Mouse (Mus musculus): ENCODE measurements at regions not wholly inside any gene's neighbourhood (a gene's known extent, or its start where the extent isn't known, plus 50 kb on each side); places are given as distances from the start of the nearest gene placed in this dataset.

GRCm38 (mm10) chr1:81897241-81897640, 335.7 kb upstream of the Gm9747 start:
- Histone ChIP-seq H3K9ac (replicated peaks; ENCODE audit: low read depth, low read length) (no peak overlapping the region), H3K9me3 (ENCODE audit: control insufficient read depth, low read depth, low read length) (no peaks in the 10 kb centered on the region), H3K36me3 (ENCODE audit: control insufficient read depth, insufficient read depth, low read length) (no peaks in the 10 kb centered on the region), H3K4me3 (ENCODE audit: low read depth, low read length) (no peak overlapping the region), H3K4me2 (replicated peaks; ENCODE audit: low read depth, low read length) (no peak overlapping the region), H3K4me1 (ENCODE audit: control insufficient read depth, insufficient read depth, low read length) (no peaks in the 10 kb centered on the region), H3K27ac (ENCODE audit: low read length) (no peak overlapping the region), H3K27me3 (ENCODE audit: control insufficient read depth, insufficient read depth, low read length) (no peaks in the 10 kb centered on the region)
- WGBS, result 81% methylated on average over 3 of the region's 3 CpGs
- ATAC-seq (ENCODE audit: insufficient number of reproducible peaks, insufficient read depth, low FRiP score, low read depth), result no peak

GRCm38 (mm10) chr1:81900843-81901242, 332.1 kb upstream of the Gm9747 start:
- H3K4me2 ChIP-seq (replicated peaks; ENCODE audit: low read depth, low read length), result no peak overlapping the region
- no peak overlapping the region for H3K4me3 ChIP-seq (ENCODE audit: low read depth, low read length)
- WGBS, result 67% methylated on average over 7 of the region's 7 CpGs
- H3K36me3 ChIP-seq (ENCODE audit: control insufficient read depth, insufficient read depth, low read length), result no peaks in the 10 kb centered on the region
- H3K27ac ChIP-seq (ENCODE audit: low read length), result no peak overlapping the region
- no peak overlapping the region for H3K9ac ChIP-seq (replicated peaks; ENCODE audit: low read depth, low read length)
- no peaks in the 10 kb centered on the region for H3K4me1 ChIP-seq (ENCODE audit: control insufficient read depth, insufficient read depth, low read length)
- ATAC-seq (ENCODE audit: insufficient number of reproducible peaks, insufficient read depth, low FRiP score, low read depth), result no peak
- H3K27me3 ChIP-seq (ENCODE audit: control insufficient read depth, insufficient read depth, low read length), result no peaks in the 10 kb centered on the region
- H3K9me3 ChIP-seq (ENCODE audit: control insufficient read depth, low read depth, low read length), result no peaks in the 10 kb centered on the region

GRCm38 (mm10) chr1:81904056-81904455, 328.9 kb upstream of the Gm9747 start:
- WGBS, result 45% methylated on average over 3 of the region's 3 CpGs
- ATAC-seq (ENCODE audit: insufficient number of reproducible peaks, insufficient read depth, low FRiP score, low read depth), result peak; percentile 61; the same call in 1 of the 2 replicates

GRCm38 (mm10) chr1:81912607-81913006, 320.3 kb upstream of the Gm9747 start:
- ATAC-seq (ENCODE audit: insufficient number of reproducible peaks, insufficient read depth, low FRiP score, low read depth), result no peak
- no peak overlapping the region for H3K27ac ChIP-seq (ENCODE audit: low read length)
- no peak overlapping the region for H3K4me3 ChIP-seq (ENCODE audit: low read depth, low read length)

More at GRCm38 (mm10) chr1:81904056-81904455, 328.9 kb upstream of the Gm9747 start:
- H3K36me3 ChIP-seq (ENCODE audit: control insufficient read depth, insufficient read depth, low read length), result no peaks in the 10 kb centered on the region
- no peak overlapping the region for H3K27ac ChIP-seq (ENCODE audit: low read length)
- H3K4me3 ChIP-seq (ENCODE audit: low read depth, low read length), result no peak overlapping the region
- H3K4me1 ChIP-seq (ENCODE audit: control insufficient read depth, insufficient read depth, low read length), result no peaks in the 10 kb centered on the region
- H3K9ac ChIP-seq (replicated peaks; ENCODE audit: low read depth, low read length), result no peak overlapping the region
- H3K27me3 ChIP-seq (ENCODE audit: control insufficient read depth, insufficient read depth, low read length), result no peaks in the 10 kb centered on the region
- no peak overlapping the region for H3K4me2 ChIP-seq (replicated peaks; ENCODE audit: low read depth, low read length)
- no peaks in the 10 kb centered on the region for H3K9me3 ChIP-seq (ENCODE audit: control insufficient read depth, low read depth, low read length)

GRCm38 (mm10) chr1:81913561-81913964, 319.3 kb upstream of the Gm9747 start:
- Histone ChIP-seq H3K27me3 (ENCODE audit: control insufficient read depth, insufficient read depth, low read length) (no peaks in the 10 kb centered on the region), H3K9me3 (ENCODE audit: control insufficient read depth, low read depth, low read length) (no peaks in the 10 kb centered on the region), H3K4me1 (ENCODE audit: control insufficient read depth, insufficient read depth, low read length) (no peaks in the 10 kb centered on the region), H3K4me3 (ENCODE audit: low read depth, low read length) (no peak overlapping the region), H3K27ac (ENCODE audit: low read length) (no peak overlapping the region), H3K36me3 (ENCODE audit: control insufficient read depth, insufficient read depth, low read length) (no peaks in the 10 kb centered on the region), H3K4me2 (replicated peaks; ENCODE audit: low read depth, low read length) (no peak overlapping the region), H3K9ac (replicated peaks; ENCODE audit: low read depth, low read length) (no peak overlapping the region)
- WGBS, result 62% methylated on average over 4 of the region's 4 CpGs
- ATAC-seq (ENCODE audit: insufficient number of reproducible peaks, insufficient read depth, low FRiP score, low read depth), result no peak

More at GRCm38 (mm10) chr1:81912607-81913006, 320.3 kb upstream of the Gm9747 start:
- H3K27me3 ChIP-seq (ENCODE audit: control insufficient read depth, insufficient read depth, low read length), result no peaks in the 10 kb centered on the region
- H3K9me3 ChIP-seq (ENCODE audit: control insufficient read depth, low read depth, low read length), result no peaks in the 10 kb centered on the region
- H3K36me3 ChIP-seq (ENCODE audit: control insufficient read depth, insufficient read depth, low read length), result no peaks in the 10 kb centered on the region
- no peak overlapping the region for H3K4me2 ChIP-seq (replicated peaks; ENCODE audit: low read depth, low read length)
- H3K4me1 ChIP-seq (ENCODE audit: control insufficient read depth, insufficient read depth, low read length), result no peaks in the 10 kb centered on the region
- no peak overlapping the region for H3K9ac ChIP-seq (replicated peaks; ENCODE audit: low read depth, low read length)

- Histone ChIP-seq H3K4me1 (ENCODE audit: control insufficient read depth, insufficient read depth, low read length) (no peaks in the 10 kb centered on the region), H3K9ac (replicated peaks; ENCODE audit: low read depth, low read length) (no peak overlapping the region), H3K4me3 (ENCODE audit: low read depth, low read length) (no peak overlapping the region), H3K36me3 (ENCODE audit: control insufficient read depth, insufficient read depth, low read length) (no peaks in the 10 kb centered on the region), H3K27me3 (ENCODE audit: control insufficient read depth, insufficient read depth, low read length) (no peaks in the 10 kb centered on the region), H3K4me2 (replicated peaks; ENCODE audit: low read depth, low read length) (no peak overlapping the region), H3K27ac (ENCODE audit: low read length) (no peak overlapping the region), H3K9me3 (ENCODE audit: control insufficient read depth, low read depth, low read length) (no peaks in the 10 kb centered on the region)
- no peak for ATAC-seq (ENCODE audit: insufficient number of reproducible peaks, insufficient read depth, low FRiP score, low read depth)
- WGBS, result 63% methylated on average over 2 of the region's 2 CpGs
These were observed 316.1 kb upstream of the Gm9747 start for GRCm38 (mm10) chr1:81916840-81917239.

- Histone ChIP-seq H3K4me3 (ENCODE audit: low read depth, low read length) (no peak overlapping the region), H3K4me1 (ENCODE audit: control insufficient read depth, insufficient read depth, low read length) (no peaks in the 10 kb centered on the region), H3K4me2 (replicated peaks; ENCODE audit: low read depth, low read length) (no peak overlapping the region), H3K27ac (ENCODE audit: low read length) (no peak overlapping the region), H3K27me3 (ENCODE audit: control insufficient read depth, insufficient read depth, low read length) (no peaks in the 10 kb centered on the region), H3K9ac (replicated peaks; ENCODE audit: low read depth, low read length) (no peak overlapping the region), H3K36me3 (ENCODE audit: control insufficient read depth, insufficient read depth, low read length) (no peaks in the 10 kb centered on the region), H3K9me3 (ENCODE audit: control insufficient read depth, low read depth, low read length) (no peaks in the 10 kb centered on the region)
- WGBS, result 90% methylated on average over 5 of the region's 5 CpGs
- no peak for ATAC-seq (ENCODE audit: insufficient number of reproducible peaks, insufficient read depth, low FRiP score, low read depth)
These were observed 305.2 kb upstream of the Gm9747 start for GRCm38 (mm10) chr1:81927721-81928120.

GRCm38 (mm10) chr1:81933064-81933463, 299.8 kb upstream of the Gm9747 start:
- H3K4me2 ChIP-seq (replicated peaks; ENCODE audit: low read depth, low read length), result no peak overlapping the region
- no peaks in the 10 kb centered on the region for H3K9me3 ChIP-seq (ENCODE audit: control insufficient read depth, low read depth, low read length)
- no peak overlapping the region for H3K27ac ChIP-seq (ENCODE audit: low read length)
- no peaks in the 10 kb centered on the region for H3K27me3 ChIP-seq (ENCODE audit: control insufficient read depth, insufficient read depth, low read length)
- no peak overlapping the region for H3K4me3 ChIP-seq (ENCODE audit: low read depth, low read length)
- no peaks in the 10 kb centered on the region for H3K36me3 ChIP-seq (ENCODE audit: control insufficient read depth, insufficient read depth, low read length)
- H3K4me1 ChIP-seq (ENCODE audit: control insufficient read depth, insufficient read depth, low read length), result no peaks in the 10 kb centered on the region
- no peak for ATAC-seq (ENCODE audit: insufficient number of reproducible peaks, insufficient read depth, low FRiP score, low read depth)
- no peak overlapping the region for H3K9ac ChIP-seq (replicated peaks; ENCODE audit: low read depth, low read length)

GRCm38 (mm10) chr1:81945236-81945635, 287.7 kb upstream of the Gm9747 start:
- Histone ChIP-seq H3K27ac (ENCODE audit: low read length) (no peak overlapping the region), H3K4me1 (ENCODE audit: control insufficient read depth, insufficient read depth, low read length) (no peaks in the 10 kb centered on the region), H3K36me3 (ENCODE audit: control insufficient read depth, insufficient read depth, low read length) (no peaks in the 10 kb centered on the region), H3K27me3 (ENCODE audit: control insufficient read depth, insufficient read depth, low read length) (no peaks in the 10 kb centered on the region), H3K9ac (replicated peaks; ENCODE audit: low read depth, low read length) (no peak overlapping the region), H3K4me2 (replicated peaks; ENCODE audit: low read depth, low read length) (no peak overlapping the region), H3K4me3 (ENCODE audit: low read depth, low read length) (no peak overlapping the region), H3K9me3 (ENCODE audit: control insufficient read depth, low read depth, low read length) (no peaks in the 10 kb centered on the region)
- no peak for ATAC-seq (ENCODE audit: insufficient number of reproducible peaks, insufficient read depth, low FRiP score, low read depth)
- WGBS, result 55% methylated on average over 5 of the region's 5 CpGs
